Mouse (Mus musculus) right cerebral cortex, adult 18-20 months (tissue): Measurements from ENCODE around the gene Mthfs.
A peak's percentile ranks its signal among the peaks of the same experiment; 100 is the strongest.
"Not testable (repeated sequence)": the region's sequence is repeated elsewhere in the genome, so short reads cannot be mapped to it uniquely, and the experiment has no call there.

ENCODE experiments used
- DNase-seq: peaks from one replicate; pipeline ENCODE4 v3.0.0; 2022; ENCODE audit warnings: mixed read lengths

Gene Mthfs

DNA sequence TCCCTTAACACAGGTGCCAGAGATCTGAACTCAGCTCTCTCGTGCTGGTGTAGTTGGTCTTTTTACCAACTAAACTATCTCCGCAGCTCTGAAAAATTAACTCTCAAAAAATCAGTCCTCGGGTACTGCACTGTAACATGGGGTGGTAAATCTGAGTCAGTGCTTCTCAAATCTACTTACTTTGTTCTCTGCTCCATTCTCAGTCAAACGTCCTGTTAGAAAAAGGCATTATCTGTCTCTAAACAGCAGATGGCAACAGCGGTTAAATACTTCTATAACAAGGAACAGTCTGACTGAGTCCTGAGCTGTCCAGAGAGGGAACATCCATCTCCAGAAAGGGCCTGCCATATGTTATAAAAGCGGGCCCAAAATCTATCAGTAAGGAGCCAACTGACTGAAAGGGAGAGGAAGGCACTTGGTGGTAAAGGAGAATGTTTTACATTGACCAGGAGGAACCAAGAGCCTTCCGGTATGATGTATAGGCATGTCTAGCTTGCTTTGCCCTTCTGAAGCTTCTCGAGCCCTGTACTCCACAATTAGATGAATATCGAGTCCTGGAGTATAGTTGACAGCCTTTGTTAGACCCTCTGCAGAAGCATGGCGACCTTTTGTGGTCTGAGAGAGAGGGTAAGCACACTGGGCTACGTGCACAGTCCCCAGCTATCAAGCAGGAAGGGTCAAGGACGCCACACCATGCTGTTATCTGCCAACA lies at the start of gene Mthfs:
Gene Mthfs (plus strand): TSS at position 324 of the 712 bp plus-strand sequence.
- DNase-seq = not testable (repeated sequence)

- DNase-seq = not testable (repeated sequence)
These were observed 37.9 kb upstream of the Mthfs start for GRCm38 (mm10) chr9:89172539-89172938.

DNA sequence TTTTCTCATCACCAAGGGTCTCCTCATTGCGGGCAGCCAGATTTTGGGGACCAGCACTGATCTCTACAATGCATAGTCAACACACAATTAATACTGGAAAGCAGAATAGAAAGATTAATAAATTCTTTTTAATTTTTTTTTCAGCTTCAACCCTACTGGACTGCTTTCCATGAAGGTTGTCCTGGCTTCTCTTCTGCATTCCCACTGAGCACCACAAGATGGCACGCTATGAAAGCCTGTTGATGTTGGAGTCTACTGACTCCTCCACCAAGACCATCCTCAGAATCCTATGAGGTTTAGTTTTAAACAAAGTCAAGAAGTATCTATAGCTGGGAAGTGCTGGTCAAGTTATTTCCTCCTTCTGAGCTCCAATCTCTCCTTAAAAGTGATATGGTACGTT lies 31.6 kb upstream of the Mthfs start:
- DNase-seq = peak; percentile 67

- DNase-seq = not testable (repeated sequence)
These were observed 31.0 kb upstream of the Mthfs start for GRCm38 (mm10) chr9:89179469-89179868.

DNA sequence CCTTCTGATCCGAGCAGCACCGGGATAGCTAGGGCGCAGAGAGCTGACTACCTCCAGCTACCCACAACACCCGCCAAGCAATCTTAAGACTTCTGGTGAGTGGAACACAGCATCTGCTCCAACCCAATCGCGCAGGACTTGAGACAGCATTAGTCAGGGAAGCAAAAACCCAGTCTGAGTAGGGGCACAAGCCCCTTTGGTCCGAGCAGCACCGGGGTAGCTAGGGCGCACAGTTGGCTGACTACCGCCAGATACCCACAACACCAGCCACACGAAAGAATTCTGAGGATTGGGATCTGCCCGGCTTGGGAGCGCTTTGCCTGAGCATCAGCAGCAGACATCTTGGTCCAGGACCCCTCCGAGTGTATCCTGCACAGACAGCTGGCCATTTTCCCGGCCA lies 23.5 kb upstream of the Mthfs start:
- DNase-seq = not testable (repeated sequence)

DNA sequence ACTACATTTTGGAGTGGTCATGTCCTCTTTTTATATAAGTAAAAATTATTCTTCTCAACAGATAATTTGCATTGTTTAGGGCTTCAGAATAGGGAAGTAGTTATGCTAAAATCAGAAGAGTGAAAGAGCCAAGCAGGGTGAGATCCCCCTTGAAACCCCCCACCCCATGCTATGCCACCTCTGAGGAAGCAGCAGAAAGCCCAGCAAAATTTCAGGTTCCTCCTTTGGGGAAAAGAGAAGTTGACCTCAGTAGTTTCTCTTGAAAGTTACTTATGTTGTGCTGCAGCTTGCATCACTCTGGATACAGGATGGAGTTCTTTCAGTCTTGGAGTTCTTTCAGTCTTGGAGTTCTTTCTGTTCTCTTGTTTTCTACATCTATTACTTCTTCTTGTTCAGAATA lies 15.0 kb upstream of the Mthfs start:
- DNase-seq = not testable (repeated sequence)

DNA sequence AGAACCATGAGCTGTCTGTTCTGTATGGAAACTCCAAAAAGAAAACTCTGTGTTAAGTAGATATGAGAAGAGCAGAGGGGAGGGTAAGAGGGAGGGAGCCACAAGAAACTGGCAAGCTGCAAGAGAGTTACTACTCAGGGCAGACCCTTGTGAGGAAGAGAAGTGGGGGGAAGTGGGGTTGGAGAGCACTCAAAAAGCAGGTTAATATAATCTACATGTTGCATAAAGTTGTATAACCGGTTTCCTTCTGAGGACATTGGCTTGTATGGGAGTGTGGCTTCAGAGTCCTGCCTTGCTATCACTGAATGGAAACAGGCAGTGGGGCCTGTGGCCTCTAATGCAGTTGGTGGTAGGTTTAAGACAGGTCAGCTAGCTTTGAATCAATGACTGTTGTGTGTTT lies 13.0 kb upstream of the Mthfs start:
- not testable (repeated sequence) for DNase-seq

GRCm38 (mm10) chr9:89198349-89198748 lies 12.1 kb upstream of the Mthfs start:
- DNase-seq = not testable (repeated sequence)

- not testable (repeated sequence) for DNase-seq
These were observed 11.5 kb upstream of the Mthfs start, which contains the start of the genes Bcl2a1b and Gm29094 for GRCm38 (mm10) chr9:89198969-89199416. Gene Bcl2a1b, plus strand, starts transcription at chr9:89199209. Gene Gm29094, plus strand, starts transcription at chr9:89199379.

DNA sequence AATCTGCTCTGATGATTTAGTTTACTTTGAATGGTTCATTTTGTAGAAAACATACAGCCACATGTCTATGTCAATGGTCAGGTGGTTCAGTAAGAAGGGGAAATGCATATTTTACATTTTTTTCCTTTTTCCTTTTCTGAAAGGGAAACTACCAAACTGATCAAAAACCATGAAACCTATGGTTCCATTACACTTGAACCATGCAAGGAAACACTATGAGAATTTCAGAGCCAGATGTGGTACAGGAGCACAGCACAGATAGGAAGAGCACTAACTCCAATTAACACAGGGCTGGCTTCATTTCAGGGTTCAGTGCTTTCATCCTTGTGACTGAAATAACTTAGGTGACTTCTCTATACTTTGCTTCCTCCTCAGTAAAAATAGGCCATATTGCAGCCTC lies 8.2 kb upstream of the Mthfs start:
- DNase-seq = not testable (repeated sequence)

DNA sequence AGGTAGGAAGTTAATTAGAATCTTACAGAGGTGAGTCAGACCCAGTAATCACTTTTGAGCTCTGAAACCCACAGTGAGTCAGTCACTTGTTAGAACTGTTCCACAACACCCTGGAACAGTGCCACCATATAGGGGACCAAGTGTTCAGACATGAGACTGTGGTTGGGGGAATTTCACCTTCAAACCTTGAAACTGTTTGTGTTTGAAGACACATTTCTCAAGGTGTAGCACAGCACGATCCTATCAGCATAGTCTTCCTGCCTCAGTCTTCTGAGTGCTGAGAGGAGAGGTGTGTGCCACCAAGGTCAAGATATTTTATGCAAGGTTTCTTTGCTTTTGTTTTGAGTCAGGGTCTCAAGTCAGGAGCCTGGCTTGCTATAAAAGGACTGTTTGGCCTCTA lies 1.5 kb upstream of the Mthfs start:
- DNase-seq = not testable (repeated sequence)

DNA sequence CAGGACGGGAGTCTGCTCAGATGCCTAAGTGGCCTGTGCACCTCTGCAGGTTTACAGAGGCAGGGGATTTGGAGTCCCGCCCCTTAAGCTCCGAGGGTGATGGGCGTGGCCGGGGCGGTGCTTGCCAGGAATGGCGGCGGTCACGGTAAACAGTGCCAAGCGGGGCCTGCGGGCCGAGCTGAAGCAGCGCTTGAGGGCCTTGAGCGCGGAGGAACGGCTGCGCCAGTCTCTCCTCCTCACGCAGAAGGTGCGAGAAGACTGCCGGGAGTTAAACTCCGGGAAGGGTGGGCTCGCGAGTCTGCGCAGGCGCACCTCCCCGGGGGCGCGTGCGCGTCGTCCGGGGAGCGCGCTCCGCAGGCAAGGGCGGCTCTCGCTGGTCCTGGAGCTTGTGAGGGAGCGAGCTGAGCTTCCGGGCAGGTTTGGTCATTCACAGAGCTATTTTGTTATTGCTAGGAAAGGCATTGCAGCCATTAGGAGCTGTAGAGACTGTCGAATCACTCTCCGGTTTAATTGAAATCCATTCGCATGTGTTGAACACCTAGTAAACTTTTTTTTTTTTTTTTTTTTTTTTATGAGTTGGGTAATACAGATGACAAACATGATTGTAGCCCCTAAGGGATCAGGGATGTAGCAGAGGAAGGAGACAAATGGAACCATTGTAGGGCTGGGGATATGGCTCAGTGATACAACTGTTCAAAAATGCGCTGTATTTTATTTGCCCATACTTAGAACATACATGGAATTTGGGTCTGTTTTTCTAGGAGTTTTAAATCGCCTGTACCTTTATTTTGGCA lies 786 bp downstream of the Mthfs start:
- peak; percentile 96 for DNase-seq

DNA sequence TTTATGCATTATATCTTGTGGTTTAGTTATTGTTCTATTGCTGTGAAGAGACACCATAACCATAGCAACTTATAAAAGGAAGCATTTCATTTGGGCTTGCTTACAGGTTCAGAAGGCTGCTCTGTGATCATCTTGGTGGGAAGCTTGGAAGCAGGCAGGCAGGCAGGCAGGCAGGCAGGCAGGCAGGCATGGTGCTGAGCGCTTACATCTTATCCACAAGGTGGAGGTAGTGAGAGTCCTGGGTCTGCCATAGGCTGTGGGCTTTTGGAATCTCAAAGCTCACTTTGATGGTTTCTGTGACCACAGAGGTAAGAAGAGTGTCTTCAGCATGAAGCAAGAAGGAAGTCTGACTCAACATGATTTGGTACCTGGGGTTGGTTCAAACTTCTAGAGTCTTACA lies 2.0 kb downstream of the Mthfs start:
- not testable (repeated sequence) for DNase-seq

DNA sequence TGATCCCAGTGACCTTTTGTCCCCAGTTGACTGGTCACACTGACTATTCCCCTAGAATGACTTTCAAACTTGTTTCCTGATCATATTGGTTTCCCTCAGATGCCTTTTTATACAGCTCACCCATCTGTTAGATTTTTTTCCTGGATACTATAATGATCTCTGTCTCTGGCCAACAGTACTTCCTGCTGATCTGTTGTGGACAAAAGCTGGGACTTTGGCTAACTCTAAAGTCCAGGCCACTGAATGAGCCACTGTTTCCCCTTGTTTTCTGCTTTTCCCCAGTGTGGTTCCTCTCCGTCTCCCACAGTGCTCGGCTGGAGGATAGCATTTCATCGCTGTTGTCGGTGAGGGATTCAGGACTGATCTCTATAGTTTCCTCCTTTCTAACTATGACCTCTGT lies 7.7 kb downstream of the Mthfs start:
- DNase-seq = not testable (repeated sequence)

- DNase-seq = not testable (repeated sequence)
These were observed 9.2 kb downstream of the Mthfs start for GRCm38 (mm10) chr9:89219668-89220067.

DNA sequence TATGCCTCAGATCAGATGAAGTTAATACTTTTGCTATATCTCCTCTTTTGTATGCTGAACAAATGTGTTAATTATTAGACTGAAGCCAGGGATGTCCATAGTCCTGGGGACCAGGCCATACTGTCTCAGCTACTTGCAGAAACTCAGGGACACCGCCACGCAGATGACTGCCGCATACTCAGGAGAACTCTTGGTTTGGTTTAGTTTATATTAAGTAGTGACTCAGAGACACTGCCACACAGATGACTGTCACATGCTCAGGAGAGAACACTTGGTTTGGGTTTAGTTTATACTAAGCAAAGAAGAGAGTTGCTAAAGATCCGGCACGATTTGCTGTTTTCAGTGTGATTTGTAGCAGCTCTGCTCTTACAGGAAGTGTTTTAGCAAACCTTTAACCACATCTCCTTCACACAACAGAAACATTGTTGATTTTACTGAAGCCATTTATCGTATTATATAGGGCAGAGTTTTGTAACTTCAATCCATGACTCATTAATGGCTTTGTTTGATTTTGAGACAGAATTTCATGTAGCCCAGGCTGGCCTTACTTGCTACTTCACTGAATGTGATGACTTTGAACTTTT lies 10.3 kb downstream of the Mthfs start:
- DNase-seq = not testable (repeated sequence)

GRCm38 (mm10) chr9:89226071-89226470 lies 15.6 kb downstream of the Mthfs start:
- peak; percentile 45 for DNase-seq

GRCm38 (mm10) chr9:89228122-89228521 lies 17.6 kb downstream of the Mthfs start:
- DNase-seq = no peak

DNA sequence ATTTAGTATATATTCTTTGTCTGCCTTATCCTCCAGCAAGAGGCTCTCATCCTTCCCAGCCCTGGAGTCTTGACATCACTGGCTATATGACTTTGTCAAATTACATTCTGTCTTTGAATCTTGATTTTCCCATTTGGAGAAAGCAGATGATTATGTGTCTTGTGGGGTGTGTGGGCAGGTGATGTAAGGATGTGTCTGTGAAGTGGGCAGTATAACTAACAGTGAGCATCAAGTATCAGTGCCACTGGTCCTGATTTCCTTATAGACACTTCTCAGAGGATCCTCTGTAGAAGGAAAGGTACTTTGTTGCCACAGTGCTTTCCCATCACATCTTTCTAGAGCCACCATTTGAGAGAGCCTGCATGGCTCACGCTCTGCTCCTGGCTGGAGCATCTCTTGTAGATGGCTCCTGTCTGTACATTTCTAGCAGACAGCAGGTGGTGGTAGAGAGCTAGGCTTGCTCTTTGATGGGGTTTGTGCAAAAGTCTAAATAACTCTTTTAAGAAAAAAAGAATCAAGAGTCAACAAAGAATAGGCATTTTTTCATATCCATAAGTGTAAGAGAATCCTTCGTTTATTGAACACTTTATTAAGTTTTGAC lies 20.5 kb downstream of the Mthfs start:
- DNase-seq = peak; percentile 56

GRCm38 (mm10) chr9:89237131-89237530 lies 26.7 kb downstream of the Mthfs start:
- not testable (repeated sequence) for DNase-seq

DNA sequence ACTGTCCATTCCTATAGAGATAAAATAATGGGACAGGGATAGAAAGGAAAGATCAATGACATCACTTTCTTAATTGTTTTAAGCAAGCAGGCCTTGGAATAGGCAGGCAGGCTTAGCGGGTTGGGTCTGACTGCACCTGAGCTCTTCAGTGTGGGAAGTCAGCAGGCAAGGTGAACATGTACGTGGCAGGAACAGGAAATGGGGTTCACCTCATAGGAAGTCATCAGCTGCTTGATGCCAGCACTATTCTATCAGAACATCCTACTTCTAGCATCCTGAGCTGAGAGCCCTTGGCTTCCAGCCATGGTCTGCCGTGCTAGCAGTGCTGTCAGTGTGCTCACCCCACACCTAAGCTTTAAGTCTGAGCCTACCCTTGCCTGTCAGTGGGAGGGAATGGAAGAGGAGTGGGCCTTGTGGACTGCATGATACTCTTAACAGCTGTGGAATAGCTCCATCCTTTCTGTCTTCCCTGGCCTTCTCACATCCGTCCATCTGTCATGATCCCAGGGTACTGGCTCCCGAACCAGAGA lies 28.6 kb downstream of the Mthfs start:
- DNase-seq = not testable (repeated sequence)

- not testable (repeated sequence) for DNase-seq
These were observed 30.1 kb downstream of the Mthfs start for GRCm38 (mm10) chr9:89240516-89241019.
